Mouse (Mus musculus) stomach, embryonic 15.5 days (tissue): Measurements from ENCODE around the gene Amer2. TPM values are rescaled to one million over a fixed set of nuclear protein-coding genes. Genes with fewer than 3 reads are reported as not detected.

Source experiments
- ATAC-seq: fragments of 200-750 bp; cut with Nextera tagmentation; 2 replicates; pipeline ENCODE4 v1.8.0; 2017; ENCODE audit warnings: low read depth, moderate number of reproducible peaks, moderate TSS enrichment; ENCODE audit not compliant: insufficient read depth, low FRiP score
- H3K27ac ChIP-seq: fragments of 300-500 bp; sonication (generic); 2 replicates; pipeline ENCODE4 v1.5.1; 2015; ENCODE audit warnings: mild to moderate bottlenecking, inconsistent platforms
- H3K27me3 ChIP-seq: fragments of 300-500 bp; sonication (generic); replicated peaks from 2 replicates; pipeline ENCODE4 v1.6.1; 2015; ENCODE audit warnings: inconsistent platforms
- H3K36me3 ChIP-seq: fragments of 300-500 bp; sonication (generic); 2 replicates; pipeline ENCODE4 v1.6.1; 2015; ENCODE audit warnings: inconsistent platforms
- H3K4me1 ChIP-seq: fragments of 300-500 bp; sonication (generic); 2 replicates; pipeline ENCODE4 v1.6.1; 2015; ENCODE audit warnings: inconsistent platforms
- H3K4me2 ChIP-seq: fragments of 300-500 bp; sonication (generic); 2 replicates; pipeline ENCODE4 v1.6.1; 2015; ENCODE audit warnings: mild to moderate bottlenecking, inconsistent platforms
- H3K4me3 ChIP-seq: fragments of 300-500 bp; sonication (generic); replicated peaks from 2 replicates; pipeline ENCODE4 v1.5.1; 2015; ENCODE audit warnings: inconsistent platforms
- H3K9ac ChIP-seq: fragments of 300-500 bp; sonication (generic); 2 replicates; pipeline ENCODE4 v1.6.1; 2015; ENCODE audit warnings: inconsistent platforms
- H3K9me3 ChIP-seq: fragments of 300-500 bp; sonication (generic); 2 replicates; pipeline ENCODE4 v1.6.1; 2016; ENCODE audit warnings: inconsistent platforms
- WGBS: fragments of 180-500 bp; shearing (Covaris S2); methylation state at CpG from one replicate; pipeline ENCODE4 v1.1.7; 2015; 5-methylcytosine and 5-hydroxymethylcytosine counted together
- polyA plus RNA-seq: library from polyadenylated mRNA; unstranded; fragments of >200 nt; fragmentation: Nextera tagmentation; extraction: Ambion mirVana; gene quantifications from 2 replicates; pipeline ENCODE4 v1.2.1, GENCODE M21; 2015

The Amer2 gene
- polyA plus RNA-seq, 1 experiment from 2014 or later: 1.4 TPM

DNA sequence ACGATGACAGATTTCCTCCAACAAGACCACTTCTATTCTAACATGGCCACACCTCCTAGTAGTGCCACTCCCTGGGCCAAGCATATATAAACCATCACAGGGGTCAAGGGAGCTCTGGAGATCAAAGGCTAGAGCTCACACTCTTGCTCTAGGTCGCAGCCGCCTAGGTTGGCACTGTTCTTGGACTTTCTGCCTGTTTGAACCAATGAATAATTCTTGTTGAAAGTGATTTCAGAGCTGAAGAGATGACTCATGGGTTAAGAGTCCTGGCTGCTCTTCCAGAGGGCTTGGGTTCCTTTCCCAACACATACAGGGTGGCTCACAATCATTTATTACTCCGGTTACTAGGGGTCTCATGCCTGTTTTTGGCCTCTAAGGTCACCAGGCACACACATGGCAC is 24.3 kb downstream of the Amer2 start:
- Histone ChIP-seq H3K4me3 (no peak overlapping the region), H3K9ac (no peak overlapping the region), H3K9me3 (no peaks in the 10 kb centered on the region), H3K27ac (no peak overlapping the region), H3K4me1 (no peaks in the 10 kb centered on the region), H3K27me3 (no peaks in the 10 kb centered on the region), H3K36me3 (no peaks in the 10 kb centered on the region), H3K4me2 (no peak overlapping the region)
- 74% methylated on average over 4 of the region's 4 CpGs for WGBS
- ATAC-seq: no peak

DNA sequence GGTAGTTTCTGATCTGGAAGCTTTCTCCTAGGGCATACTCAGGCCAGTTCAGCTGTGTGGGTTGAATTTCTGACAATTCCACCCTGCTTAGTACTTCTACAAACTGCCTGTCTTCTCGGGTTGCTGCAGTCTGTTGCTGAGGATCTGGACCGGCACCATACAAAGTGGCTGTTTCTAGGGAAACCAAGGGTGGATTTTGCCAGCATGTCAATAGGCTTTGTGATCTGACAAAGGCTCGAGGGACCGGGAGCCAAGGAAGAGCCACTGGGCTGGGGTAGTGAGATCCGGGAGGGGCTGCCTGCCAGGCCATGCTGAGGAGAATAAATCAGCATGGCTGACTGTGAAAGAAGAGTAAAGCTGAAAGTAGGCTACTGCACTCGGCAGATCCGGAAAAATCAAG is 25.8 kb downstream of the Amer2 start:
- Histone ChIP-seq H3K4me1 (no peaks in the 10 kb centered on the region), H3K27me3 (no peaks in the 10 kb centered on the region), H3K9ac (no peak overlapping the region), H3K27ac (no peak overlapping the region), H3K4me3 (no peak overlapping the region), H3K9me3 (no peaks in the 10 kb centered on the region), H3K4me2 (no peak overlapping the region), H3K36me3 (no peaks in the 10 kb centered on the region)
- WGBS: 50% methylated on average over 7 of the region's 7 CpGs
- no peak for ATAC-seq

DNA sequence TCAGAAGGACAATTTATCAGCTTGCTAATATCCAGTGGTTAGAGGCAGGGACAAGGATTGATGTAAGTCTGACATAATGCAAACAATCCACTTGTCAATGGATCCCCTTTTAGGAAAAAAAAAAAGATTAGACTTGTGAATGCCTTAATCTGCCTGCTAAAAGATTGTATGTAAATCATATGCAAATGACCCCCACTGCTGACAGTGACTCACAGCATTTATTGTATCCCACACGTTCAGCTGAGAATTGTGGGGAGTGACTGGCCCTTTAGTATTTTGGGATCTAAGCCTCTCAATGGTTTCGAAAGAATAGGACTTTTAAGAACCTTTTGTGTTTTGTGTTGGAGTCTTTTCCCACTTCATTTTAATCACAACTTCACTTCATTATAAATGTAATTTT is 30.2 kb downstream of the Amer2 start:
- H3K4me2 ChIP-seq: no peak overlapping the region
- no peaks in the 10 kb centered on the region for H3K4me1 ChIP-seq
- no peaks in the 10 kb centered on the region for H3K27me3 ChIP-seq
- no peaks in the 10 kb centered on the region for H3K36me3 ChIP-seq
- 78% methylated on average over 2 of the region's 2 CpGs for WGBS
- no peak overlapping the region for H3K27ac ChIP-seq
- no peak overlapping the region for H3K4me3 ChIP-seq
- no peak for ATAC-seq
- H3K9ac ChIP-seq: no peak overlapping the region
- H3K9me3 ChIP-seq: no peaks in the 10 kb centered on the region

- 76% methylated on average over 2 of the region's 2 CpGs for WGBS
- H3K4me3 ChIP-seq: no peak overlapping the region
Measured at GRCm38 (mm10) chr14:60405829-60406228, 32.8 kb downstream of the Amer2 start.

GRCm38 (mm10) chr14:60406543-60406942 is 33.5 kb downstream of the Amer2 start:
- Histone ChIP-seq H3K4me1 (peaks cover 13% of the 10 kb centered on the region), H3K27ac (no peak overlapping the region), H3K4me2 (no peak overlapping the region), H3K9ac (no peak overlapping the region), H3K4me3 (no peak overlapping the region), H3K27me3 (no peaks in the 10 kb centered on the region), H3K36me3 (no peaks in the 10 kb centered on the region), H3K9me3 (no peaks in the 10 kb centered on the region)
- no peak for ATAC-seq
- WGBS: 82% methylated on average over 5 of the region's 5 CpGs

More at GRCm38 (mm10) chr14:60405829-60406228, 32.8 kb downstream of the Amer2 start:
- H3K27me3 ChIP-seq: no peaks in the 10 kb centered on the region
- H3K9me3 ChIP-seq: no peaks in the 10 kb centered on the region
- no peaks in the 10 kb centered on the region for H3K36me3 ChIP-seq
- peaks cover 13% of the 10 kb centered on the region for H3K4me1 ChIP-seq
- no peak overlapping the region for H3K4me2 ChIP-seq
- ATAC-seq: no peak
- no peak overlapping the region for H3K27ac ChIP-seq
- no peak overlapping the region for H3K9ac ChIP-seq

- ATAC-seq: no peak
- Histone ChIP-seq H3K36me3 (no peaks in the 10 kb centered on the region), H3K9me3 (no peaks in the 10 kb centered on the region), H3K4me2 (no peak overlapping the region), H3K4me3 (no peak overlapping the region), H3K27me3 (no peaks in the 10 kb centered on the region), H3K4me1 (peaks cover 13% of the 10 kb centered on the region), H3K9ac (no peak overlapping the region), H3K27ac (no peak overlapping the region)
- WGBS: 64% methylated on average over 9 of the region's 9 CpGs
Measured at GRCm38 (mm10) chr14:60407319-60407718, 34.3 kb downstream of the Amer2 start.

DNA sequence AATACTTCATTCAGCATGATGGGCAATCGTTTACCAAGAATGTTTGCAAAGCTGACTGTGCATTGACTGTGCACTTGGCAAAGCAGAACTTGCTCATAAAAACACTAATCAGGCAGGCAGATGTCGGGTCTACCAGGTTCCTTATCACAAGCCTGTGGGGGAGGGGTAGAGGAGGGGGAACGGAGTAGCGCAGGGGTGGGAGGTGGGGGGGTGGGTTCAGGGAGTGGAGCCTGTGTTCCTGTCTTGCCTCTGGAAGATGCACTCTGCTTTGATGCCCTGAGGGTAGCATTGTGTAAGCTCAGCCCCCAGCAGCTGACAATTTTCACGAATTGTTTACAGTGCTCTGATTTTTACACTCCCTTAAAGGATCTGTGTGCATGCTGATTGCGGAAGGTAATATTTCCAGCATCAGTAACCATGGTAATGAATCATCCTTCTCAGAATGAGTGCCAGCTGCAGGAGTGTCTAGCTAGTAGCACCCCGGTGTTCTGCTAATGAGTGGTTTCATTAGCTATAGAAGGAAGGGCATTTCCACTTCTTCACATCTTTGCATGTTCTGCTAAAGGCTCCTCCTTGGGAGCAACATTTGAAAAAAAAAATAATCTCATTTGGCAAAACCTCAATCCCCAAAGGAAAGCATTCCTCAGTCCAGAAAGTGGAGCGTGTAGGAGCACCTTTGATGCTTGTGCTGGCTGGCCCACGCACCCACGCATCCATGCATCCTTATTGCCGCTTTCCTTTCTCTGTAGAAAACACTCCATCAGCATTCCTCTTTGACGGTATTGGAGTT is 36.8 kb downstream of the Amer2 start:
- ATAC-seq: peak; percentile 54; the same call in 1 of the 2 replicates
- H3K4me2 ChIP-seq: peak overlapping the region; percentile 16; the same call in 1 of the 2 replicates

GRCm38 (mm10) chr14:60411229-60411628 is 38.2 kb downstream of the Amer2 start:
- no peak for ATAC-seq
- H3K36me3 ChIP-seq: no peaks in the 10 kb centered on the region
- H3K27ac ChIP-seq: no peak overlapping the region
- H3K4me1 ChIP-seq: peaks cover 15% of the 10 kb centered on the region
- H3K9me3 ChIP-seq: no peaks in the 10 kb centered on the region
- no peak overlapping the region for H3K4me3 ChIP-seq
- no peak overlapping the region for H3K4me2 ChIP-seq
- no peaks in the 10 kb centered on the region for H3K27me3 ChIP-seq
- no peak overlapping the region for H3K9ac ChIP-seq
- WGBS: 81% methylated on average over 6 of the region's 6 CpGs

More for the DNA sequence above, 36.8 kb downstream of the Amer2 start:
- H3K4me1 ChIP-seq: peaks cover 15% of the 10 kb centered on the region
- no peak overlapping the region for H3K4me3 ChIP-seq
- no peaks in the 10 kb centered on the region for H3K9me3 ChIP-seq
- 17% methylated on average over 12 of the region's 12 CpGs for WGBS
- H3K9ac ChIP-seq: no peak overlapping the region
- no peak overlapping the region for H3K27ac ChIP-seq
- H3K36me3 ChIP-seq: no peaks in the 10 kb centered on the region
- no peaks in the 10 kb centered on the region for H3K27me3 ChIP-seq

DNA sequence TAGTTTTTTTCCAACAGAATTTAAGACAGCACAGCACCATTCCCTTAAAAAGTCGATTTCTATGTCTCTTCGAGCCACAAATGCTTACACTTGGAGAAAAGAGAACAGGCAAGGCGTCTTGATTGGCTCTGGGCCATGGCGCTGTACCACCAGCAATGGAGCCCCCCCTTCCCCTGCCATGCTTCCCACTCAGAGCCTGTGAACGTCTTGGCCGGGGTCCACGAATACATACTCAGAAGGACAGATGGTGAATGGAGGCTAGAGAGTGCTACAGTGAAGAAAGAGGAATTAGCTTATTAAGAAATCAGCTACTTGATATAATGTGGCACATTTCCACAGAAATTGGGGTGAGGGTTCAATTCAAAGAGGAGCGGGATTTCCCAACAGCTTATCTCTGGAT is 41.6 kb downstream of the Amer2 start:
- ATAC-seq: no peak; the same call in 1 of the 2 replicates

GRCm38 (mm10) chr14:60417924-60418323 is 44.9 kb downstream of the Amer2 start:
- H3K4me1 ChIP-seq: peaks cover 2% of the 10 kb centered on the region; the same call in 1 of the 2 replicates
- H3K27ac ChIP-seq: no peak overlapping the region
- no peak for ATAC-seq
- no peak overlapping the region for H3K4me2 ChIP-seq
- no peak overlapping the region for H3K9ac ChIP-seq
- H3K36me3 ChIP-seq: no peaks in the 10 kb centered on the region
- no peaks in the 10 kb centered on the region for H3K9me3 ChIP-seq
- no peaks in the 10 kb centered on the region for H3K27me3 ChIP-seq
- H3K4me3 ChIP-seq: no peak overlapping the region
- 79% methylated on average over 5 of the region's 5 CpGs for WGBS

More for the DNA sequence above, 41.6 kb downstream of the Amer2 start:
- Histone ChIP-seq H3K4me3 (no peak overlapping the region), H3K27ac (peak overlapping the region; percentile 21; the same call in 1 of the 2 replicates), H3K27me3 (no peaks in the 10 kb centered on the region), H3K9me3 (no peaks in the 10 kb centered on the region), H3K4me1 (peaks cover 7% of the 10 kb centered on the region), H3K36me3 (no peaks in the 10 kb centered on the region), H3K9ac (no peak overlapping the region), H3K4me2 (no peak overlapping the region; the same call in 1 of the 2 replicates)
- WGBS: 48% methylated on average over 8 of the region's 8 CpGs

GRCm38 (mm10) chr14:60422920-60423319 is 49.9 kb downstream of the Amer2 start:
- H3K4me3 ChIP-seq: no peak overlapping the region
- no peak for ATAC-seq
- no peak overlapping the region for H3K9ac ChIP-seq
- no peaks in the 10 kb centered on the region for H3K9me3 ChIP-seq
- H3K4me1 ChIP-seq: no peaks in the 10 kb centered on the region; the same call in 1 of the 2 replicates
- no peak overlapping the region for H3K27ac ChIP-seq
- H3K27me3 ChIP-seq: no peaks in the 10 kb centered on the region
- no peaks in the 10 kb centered on the region for H3K36me3 ChIP-seq
- H3K4me2 ChIP-seq: no peak overlapping the region
- 93% methylated on average over 2 of the region's 2 CpGs for WGBS

GRCm38 (mm10) chr14:60424174-60424573 is 51.1 kb downstream of the Amer2 start:
- Histone ChIP-seq H3K9me3 (no peaks in the 10 kb centered on the region), H3K36me3 (no peaks in the 10 kb centered on the region), H3K27me3 (no peaks in the 10 kb centered on the region), H3K4me1 (no peaks in the 10 kb centered on the region; the same call in 1 of the 2 replicates), H3K4me3 (no peak overlapping the region), H3K27ac (no peak overlapping the region), H3K4me2 (no peak overlapping the region), H3K9ac (no peak overlapping the region)
- WGBS: 48% methylated on average over 3 of the region's 3 CpGs
- no peak for ATAC-seq
